Mouse (Mus musculus) kidney, embryonic 16.5 days (tissue): Measurements from ENCODE around the gene Mef2d. TPM values are rescaled to one million over a fixed set of nuclear protein-coding genes. Genes with fewer than 3 reads are reported as not detected.

ENCODE experiments used
- ATAC-seq: fragments of 200-750 bp; cut with Nextera tagmentation; 2 replicates; pipeline ENCODE4 v1.8.0; 2017; ENCODE audit warnings: moderate TSS enrichment; ENCODE audit not compliant: low FRiP score, low TSS enrichment
- H3K27ac ChIP-seq: fragments of 300-500 bp; sonication (generic); 2 replicates; pipeline ENCODE4 v1.5.1; 2014; ENCODE audit warnings: low read length
- H3K27me3 ChIP-seq: fragments of 300-500 bp; sonication (generic); 2 replicates; pipeline ENCODE4 v1.6.1; 2014; ENCODE audit warnings: low read length, control low read depth, mixed read lengths; ENCODE audit not compliant: insufficient read depth
- H3K36me3 ChIP-seq: fragments of 300-500 bp; sonication (generic); 2 replicates; pipeline ENCODE4 v1.6.1; 2014; ENCODE audit warnings: low read length, control low read depth, mixed read lengths; ENCODE audit not compliant: insufficient read depth
- H3K4me1 ChIP-seq: fragments of 300-500 bp; sonication (generic); 2 replicates; pipeline ENCODE4 v1.6.1; 2014; ENCODE audit warnings: low read length, control low read depth, mixed read lengths; ENCODE audit not compliant: insufficient read depth
- H3K4me2 ChIP-seq: fragments of 300-500 bp; sonication (generic); replicated peaks from 2 replicates; pipeline ENCODE4 v1.6.1; 2014; ENCODE audit warnings: low read depth, low read length
- H3K4me3 ChIP-seq: fragments of 300-500 bp; sonication (generic); 2 replicates; pipeline ENCODE4 v1.5.1; 2014; ENCODE audit warnings: mild to moderate bottlenecking, low read length
- H3K9ac ChIP-seq: fragments of 300-500 bp; sonication (generic); replicated peaks from 2 replicates; pipeline ENCODE4 v1.6.1; 2014; ENCODE audit warnings: low read length
- H3K9me3 ChIP-seq: fragments of 300-500 bp; sonication (generic); 2 replicates; pipeline ENCODE4 v1.6.1; 2016; ENCODE audit warnings: low read length, control low read depth
- WGBS: fragments of 180-500 bp; shearing (Covaris S2); extraction: QIAGEN DNeasy Blood & Tissue Kit; methylation state at CpG from one replicate; pipeline ENCODE4 v1.1.7; 2014; 5-methylcytosine and 5-hydroxymethylcytosine counted together
- polyA plus RNA-seq: library from polyadenylated mRNA; unstranded; fragments of >200 nt; fragmentation: Nextera tagmentation; extraction: Ambion mirVana; gene quantifications from 2 replicates; pipeline ENCODE4 v1.2.1, GENCODE M21; 2015

Mef2d gene
- polyA plus RNA-seq, 1 experiment from 2014 or later: 16.9 TPM

GRCm38 (mm10) chr3:88136346-88136745 lies 5.8 kb upstream of the Mef2d start:
- 83% methylated on average over 9 of the region's 9 CpGs for WGBS

GRCm38 (mm10) chr3:88136945-88137494 lies 5.2 kb upstream of the Mef2d start:
- Histone ChIP-seq H3K4me2 (peak overlapping the region; percentile 96; the same call in 1 of the 2 replicates), H3K4me3 (no peak overlapping the region), H3K4me1 (peaks cover 42% of the 10 kb centered on the region), H3K9ac (peak overlapping the region; percentile 75), H3K36me3 (no peaks in the 10 kb centered on the region), H3K27me3 (no peaks in the 10 kb centered on the region), H3K27ac (no peak overlapping the region), H3K9me3 (no peaks in the 10 kb centered on the region)
- ATAC-seq: no peak
- 83% methylated on average over 4 of the region's 4 CpGs for WGBS

More at GRCm38 (mm10) chr3:88136346-88136745, 5.8 kb upstream of the Mef2d start:
- Histone ChIP-seq H3K36me3 (no peaks in the 10 kb centered on the region), H3K4me3 (no peak overlapping the region), H3K9me3 (no peaks in the 10 kb centered on the region), H3K27me3 (no peaks in the 10 kb centered on the region), H3K4me1 (peaks cover 39% of the 10 kb centered on the region), H3K4me2 (no peak overlapping the region), H3K9ac (no peak overlapping the region), H3K27ac (no peak overlapping the region)
- no peak for ATAC-seq

GRCm38 (mm10) chr3:88137821-88138220 lies 4.4 kb upstream of the Mef2d start:
- Histone ChIP-seq H3K27me3 (no peaks in the 10 kb centered on the region), H3K4me1 (peaks cover 42% of the 10 kb centered on the region), H3K4me3 (peak overlapping the region; percentile 70), H3K36me3 (no peaks in the 10 kb centered on the region), H3K4me2 (peak overlapping the region; percentile 96), H3K9me3 (no peaks in the 10 kb centered on the region), H3K9ac (peak overlapping the region; percentile 75), H3K27ac (peak overlapping the region; percentile 97)
- ATAC-seq: no peak
- 8% methylated on average over 3 of the region's 3 CpGs for WGBS

GRCm38 (mm10) chr3:88138336-88139242 lies 3.6 kb upstream of the Mef2d start:
- Histone ChIP-seq H3K27ac (peak overlapping the region; percentile 97), H3K9ac (peak overlapping the region; percentile 75), H3K9me3 (no peaks in the 10 kb centered on the region), H3K4me2 (peak overlapping the region; percentile 96), H3K27me3 (no peaks in the 10 kb centered on the region), H3K4me3 (peak overlapping the region; percentile 70), H3K36me3 (no peaks in the 10 kb centered on the region), H3K4me1 (peaks cover 36% of the 10 kb centered on the region)
- under 1% methylated on average over 32 of the region's 32 CpGs for WGBS
- peak; percentile 55 for ATAC-seq

GRCm38 (mm10) chr3:88139243-88140177 lies 2.7 kb upstream of the Mef2d start:
- 17% methylated on average over 25 of the region's 25 CpGs for WGBS
- Histone ChIP-seq H3K27ac (peak overlapping the region; percentile 97), H3K4me1 (peaks cover 44% of the 10 kb centered on the region), H3K4me2 (peak overlapping the region; percentile 96), H3K9ac (peak overlapping the region; percentile 75), H3K36me3 (no peaks in the 10 kb centered on the region), H3K4me3 (peak overlapping the region; percentile 70), H3K27me3 (no peaks in the 10 kb centered on the region), H3K9me3 (no peaks in the 10 kb centered on the region)
- ATAC-seq: no peak

GRCm38 (mm10) chr3:88140178-88140902 lies 1.8 kb upstream of the Mef2d start:
- no peaks in the 10 kb centered on the region for H3K27me3 ChIP-seq
- ATAC-seq: no peak
- H3K9ac ChIP-seq: peak overlapping the region; percentile 77; the same call in 1 of the 2 replicates
- no peaks in the 10 kb centered on the region for H3K36me3 ChIP-seq
- peaks cover 52% of the 10 kb centered on the region for H3K4me1 ChIP-seq
- H3K27ac ChIP-seq: peak overlapping the region; percentile 97
- 14% methylated on average over 11 of the region's 11 CpGs for WGBS
- H3K9me3 ChIP-seq: no peaks in the 10 kb centered on the region
- H3K4me3 ChIP-seq: peak overlapping the region; percentile 70; the same call in 1 of the 2 replicates
- H3K4me2 ChIP-seq: peak overlapping the region; percentile 96

- no peaks in the 10 kb centered on the region for H3K36me3 ChIP-seq
- H3K27me3 ChIP-seq: no peaks in the 10 kb centered on the region
- peak overlapping the region; percentile 76 for H3K4me2 ChIP-seq
- H3K9me3 ChIP-seq: no peaks in the 10 kb centered on the region
- peak overlapping the region; percentile 97 for H3K27ac ChIP-seq
- H3K4me3 ChIP-seq: peak overlapping the region; percentile 86; the same call in 1 of the 2 replicates
- WGBS: 29% methylated on average over 6 of the region's 6 CpGs
- peak overlapping the region; percentile 77 for H3K9ac ChIP-seq
- H3K4me1 ChIP-seq: peaks cover 59% of the 10 kb centered on the region
- ATAC-seq: no peak
Observed at GRCm38 (mm10) chr3:88140903-88141430, 1.2 kb upstream of the Mef2d start.

- Histone ChIP-seq H3K4me1 (peaks cover 63% of the 10 kb centered on the region), H3K36me3 (no peaks in the 10 kb centered on the region), H3K4me2 (peak overlapping the region; percentile 76), H3K27ac (peak overlapping the region; percentile 97), H3K4me3 (peak overlapping the region; percentile 86), H3K9me3 (no peaks in the 10 kb centered on the region), H3K27me3 (no peaks in the 10 kb centered on the region), H3K9ac (peak overlapping the region; percentile 77)
- no peak for ATAC-seq
- 6% methylated on average over 9 of the region's 9 CpGs for WGBS
Observed at GRCm38 (mm10) chr3:88141439-88141786, 759 bp upstream of the Mef2d start.

- H3K9me3 ChIP-seq: no peaks in the 10 kb centered on the region
Observed at GRCm38 (mm10) chr3:88142546-88142915, 359 bp downstream of the Mef2d start.

More at GRCm38 (mm10) chr3:88142546-88142915, 359 bp downstream of the Mef2d start:
- peak overlapping the region; percentile 97 for H3K27ac ChIP-seq
- H3K27me3 ChIP-seq: no peaks in the 10 kb centered on the region
- WGBS: under 1% methylated on average over 49 of the region's 57 CpGs
- H3K36me3 ChIP-seq: no peaks in the 10 kb centered on the region
- peak overlapping the region; percentile 77 for H3K9ac ChIP-seq
- peaks cover 71% of the 10 kb centered on the region for H3K4me1 ChIP-seq
- H3K4me3 ChIP-seq: peak overlapping the region; percentile 86
- H3K4me2 ChIP-seq: peak overlapping the region; percentile 76
- ATAC-seq: peak; percentile 20
